Mouse (Mus musculus): ENCODE measurements at regions not wholly inside any gene's neighbourhood (a gene's known extent, or its start where the extent isn't known, plus 50 kb on each side); places are given as distances from the start of the nearest gene placed in this dataset.

GRCm38 (mm10) chr13:37158831-37159522, 108.9 kb upstream of the F13a1 start:
- Histone ChIP-seq H3K27me3 (ENCODE audit: control insufficient read depth, insufficient read depth, low read length) (no peaks in the 10 kb centered on the region), H3K4me2 (ENCODE audit: low read depth, severe bottlenecking) (no peak overlapping the region), H3K9ac (ENCODE audit: low read length) (no peak overlapping the region), H3K27ac (replicated peaks; ENCODE audit: low read depth, low read length) (no peak overlapping the region), H3K9me3 (ENCODE audit: control insufficient read depth, low read length) (no peaks in the 10 kb centered on the region), H3K4me3 (ENCODE audit: low read depth, low read length) (no peak overlapping the region), H3K4me1 (ENCODE audit: control insufficient read depth, insufficient read depth, low read length) (no peaks in the 10 kb centered on the region), H3K36me3 (ENCODE audit: control insufficient read depth, insufficient read depth, low read length) (no peaks in the 10 kb centered on the region)
- WGBS: 80% methylated on average over 4 of the region's 4 CpGs
- DNase-seq (ENCODE audit: low spot score) (no peak), ATAC-seq (ENCODE audit: insufficient number of reproducible peaks, low FRiP score, low TSS enrichment, low read depth) (no peak)

- H3K4me2 ChIP-seq (ENCODE audit: low read depth, severe bottlenecking): no peak overlapping the region
- no peaks in the 10 kb centered on the region for H3K4me1 ChIP-seq (ENCODE audit: control insufficient read depth, insufficient read depth, low read length)
- no peak for ATAC-seq (ENCODE audit: insufficient number of reproducible peaks, low FRiP score, low TSS enrichment, low read depth)
- H3K36me3 ChIP-seq (ENCODE audit: control insufficient read depth, insufficient read depth, low read length): no peaks in the 10 kb centered on the region
- H3K27ac ChIP-seq (replicated peaks; ENCODE audit: low read depth, low read length): no peak overlapping the region
- DNase-seq (ENCODE audit: low spot score): no peak
- 84% methylated on average over 3 of the region's 3 CpGs for WGBS
- no peaks in the 10 kb centered on the region for H3K9me3 ChIP-seq (ENCODE audit: control insufficient read depth, low read length)
- H3K27me3 ChIP-seq (ENCODE audit: control insufficient read depth, insufficient read depth, low read length): no peaks in the 10 kb centered on the region
- H3K9ac ChIP-seq (ENCODE audit: low read length): no peak overlapping the region
- H3K4me3 ChIP-seq (ENCODE audit: low read depth, low read length): no peak overlapping the region
Observed at GRCm38 (mm10) chr13:37157808-37158207, 107.8 kb upstream of the F13a1 start.

GRCm38 (mm10) chr13:37151835-37152516, 101.9 kb upstream of the F13a1 start:
- WGBS: 83% methylated on average over 4 of the region's 4 CpGs
- Histone ChIP-seq H3K4me1 (ENCODE audit: control insufficient read depth, insufficient read depth, low read length) (no peaks in the 10 kb centered on the region), H3K9ac (ENCODE audit: low read length) (no peak overlapping the region), H3K27ac (replicated peaks; ENCODE audit: low read depth, low read length) (no peak overlapping the region), H3K9me3 (ENCODE audit: control insufficient read depth, low read length) (no peaks in the 10 kb centered on the region), H3K27me3 (ENCODE audit: control insufficient read depth, insufficient read depth, low read length) (no peaks in the 10 kb centered on the region), H3K4me2 (ENCODE audit: low read depth, severe bottlenecking) (no peak overlapping the region), H3K4me3 (ENCODE audit: low read depth, low read length) (no peak overlapping the region), H3K36me3 (ENCODE audit: control insufficient read depth, insufficient read depth, low read length) (no peaks in the 10 kb centered on the region)
- no peak for ATAC-seq (ENCODE audit: insufficient number of reproducible peaks, low FRiP score, low TSS enrichment, low read depth)
- no peak for DNase-seq (ENCODE audit: low spot score)

- no peak overlapping the region for H3K4me3 ChIP-seq (ENCODE audit: low read depth, low read length)
- H3K27ac ChIP-seq (replicated peaks; ENCODE audit: low read depth, low read length): no peak overlapping the region
- no peak for ATAC-seq (ENCODE audit: insufficient number of reproducible peaks, low FRiP score, low TSS enrichment, low read depth)
- H3K9ac ChIP-seq (ENCODE audit: low read length): no peak overlapping the region
- H3K9me3 ChIP-seq (ENCODE audit: control insufficient read depth, low read length): no peaks in the 10 kb centered on the region
- WGBS: 94% methylated on average over 1 of the region's 1 CpGs
- H3K36me3 ChIP-seq (ENCODE audit: control insufficient read depth, insufficient read depth, low read length): no peaks in the 10 kb centered on the region
- no peak overlapping the region for H3K4me2 ChIP-seq (ENCODE audit: low read depth, severe bottlenecking)
- H3K4me1 ChIP-seq (ENCODE audit: control insufficient read depth, insufficient read depth, low read length): no peaks in the 10 kb centered on the region
- DNase-seq (ENCODE audit: low spot score): no peak
- H3K27me3 ChIP-seq (ENCODE audit: control insufficient read depth, insufficient read depth, low read length): no peaks in the 10 kb centered on the region
Observed at GRCm38 (mm10) chr13:37149961-37150360, 99.9 kb upstream of the F13a1 start.

GRCm38 (mm10) chr13:37149066-37149781, 99.2 kb upstream of the F13a1 start:
- 79% methylated on average over 3 of the region's 3 CpGs for WGBS
- ATAC-seq (ENCODE audit: insufficient number of reproducible peaks, low FRiP score, low TSS enrichment, low read depth): no peak
- H3K27me3 ChIP-seq (ENCODE audit: control insufficient read depth, insufficient read depth, low read length): no peaks in the 10 kb centered on the region

GRCm38 (mm10) chr13:37148627-37149026, 98.6 kb upstream of the F13a1 start:
- ATAC-seq (ENCODE audit: insufficient number of reproducible peaks, low FRiP score, low TSS enrichment, low read depth) (no peak), DNase-seq (ENCODE audit: low spot score) (no peak)
- Histone ChIP-seq H3K4me3 (ENCODE audit: low read depth, low read length) (no peak overlapping the region), H3K27me3 (ENCODE audit: control insufficient read depth, insufficient read depth, low read length) (no peaks in the 10 kb centered on the region), H3K4me2 (ENCODE audit: low read depth, severe bottlenecking) (no peak overlapping the region), H3K9me3 (ENCODE audit: control insufficient read depth, low read length) (no peaks in the 10 kb centered on the region), H3K9ac (ENCODE audit: low read length) (no peak overlapping the region), H3K27ac (replicated peaks; ENCODE audit: low read depth, low read length) (no peak overlapping the region), H3K4me1 (ENCODE audit: control insufficient read depth, insufficient read depth, low read length) (no peaks in the 10 kb centered on the region), H3K36me3 (ENCODE audit: control insufficient read depth, insufficient read depth, low read length) (no peaks in the 10 kb centered on the region)
- 84% methylated on average over 1 of the region's 1 CpGs for WGBS

More at GRCm38 (mm10) chr13:37149066-37149781, 99.2 kb upstream of the F13a1 start:
- H3K4me3 ChIP-seq (ENCODE audit: low read depth, low read length): no peak overlapping the region
- no peak for DNase-seq (ENCODE audit: low spot score)
- H3K9ac ChIP-seq (ENCODE audit: low read length): no peak overlapping the region
- no peak overlapping the region for H3K4me2 ChIP-seq (ENCODE audit: low read depth, severe bottlenecking)
- H3K36me3 ChIP-seq (ENCODE audit: control insufficient read depth, insufficient read depth, low read length): no peaks in the 10 kb centered on the region
- H3K4me1 ChIP-seq (ENCODE audit: control insufficient read depth, insufficient read depth, low read length): no peaks in the 10 kb centered on the region
- H3K27ac ChIP-seq (replicated peaks; ENCODE audit: low read depth, low read length): no peak overlapping the region
- no peaks in the 10 kb centered on the region for H3K9me3 ChIP-seq (ENCODE audit: control insufficient read depth, low read length)

- Histone ChIP-seq H3K9ac (ENCODE audit: low read length) (no peak overlapping the region), H3K36me3 (ENCODE audit: control insufficient read depth, insufficient read depth, low read length) (no peaks in the 10 kb centered on the region), H3K9me3 (ENCODE audit: control insufficient read depth, low read length) (no peaks in the 10 kb centered on the region), H3K4me3 (ENCODE audit: low read depth, low read length) (no peak overlapping the region), H3K4me1 (ENCODE audit: control insufficient read depth, insufficient read depth, low read length) (no peaks in the 10 kb centered on the region), H3K4me2 (ENCODE audit: low read depth, severe bottlenecking) (no peak overlapping the region), H3K27ac (replicated peaks; ENCODE audit: low read depth, low read length) (no peak overlapping the region), H3K27me3 (ENCODE audit: control insufficient read depth, insufficient read depth, low read length) (no peaks in the 10 kb centered on the region)
- ATAC-seq (ENCODE audit: insufficient number of reproducible peaks, low FRiP score, low TSS enrichment, low read depth) (no peak), DNase-seq (ENCODE audit: low spot score) (no peak)
- 87% methylated on average over 8 of the region's 8 CpGs for WGBS
Observed at GRCm38 (mm10) chr13:37147790-37148189, 97.7 kb upstream of the F13a1 start.

- H3K4me1 ChIP-seq (ENCODE audit: control insufficient read depth, insufficient read depth, low read length): no peaks in the 10 kb centered on the region
- DNase-seq (ENCODE audit: low spot score) (no peak), ATAC-seq (ENCODE audit: insufficient number of reproducible peaks, low FRiP score, low TSS enrichment, low read depth) (no peak)
- no peak overlapping the region for H3K9ac ChIP-seq (ENCODE audit: low read length)
- no peaks in the 10 kb centered on the region for H3K9me3 ChIP-seq (ENCODE audit: control insufficient read depth, low read length)
- WGBS: 95% methylated on average over 2 of the region's 2 CpGs
- H3K27ac ChIP-seq (replicated peaks; ENCODE audit: low read depth, low read length): no peak overlapping the region
- H3K27me3 ChIP-seq (ENCODE audit: control insufficient read depth, insufficient read depth, low read length): no peaks in the 10 kb centered on the region
- no peaks in the 10 kb centered on the region for H3K36me3 ChIP-seq (ENCODE audit: control insufficient read depth, insufficient read depth, low read length)
- H3K4me2 ChIP-seq (ENCODE audit: low read depth, severe bottlenecking): no peak overlapping the region
- H3K4me3 ChIP-seq (ENCODE audit: low read depth, low read length): no peak overlapping the region
Observed at GRCm38 (mm10) chr13:37142812-37143211, 92.8 kb upstream of the F13a1 start.

All from limb, embryonic 11.5 days (tissue).